24 mouse cellular contexts compared by ENCODE assay signal in genomic region chr15:49560401-49560800, GRCm38 (mm10).
"Had no signal": no experiment of that assay in that cellular context is flagged by ENCODE, and none has a peak within 500 bp of the region (broad histone marks: within the 10 kb centered on the region; RNA-seq: fewer than 3 reads in every experiment).

No protein-coding gene starts in this region.

- H3K9ac ChIP-seq: limb, embryonic 12.5 days; limb, embryonic 15.5 days; liver, embryonic 14.5 days; liver, postnatal 0 days; lung, embryonic 15.5 days; midbrain, embryonic 13.5 days; neural tube, embryonic 12.5 days; neural tube, embryonic 15.5 days; stomach, embryonic 15.5 days had no signal

- H3K4me3 ChIP-seq: limb, embryonic 12.5 days; limb, embryonic 15.5 days; lung, embryonic 15.5 days; midbrain, embryonic 10.5 days; midbrain, embryonic 13.5 days; neural tube, embryonic 12.5 days; neural tube, embryonic 15.5 days; stomach, embryonic 15.5 days had no signal

- ATAC-seq: intestine, embryonic 16.5 days; liver, postnatal 0 days; midbrain, embryonic 13.5 days had no signal

- H3K9me3 ChIP-seq: limb, embryonic 12.5 days; limb, embryonic 15.5 days; lung, embryonic 15.5 days; midbrain, embryonic 10.5 days; midbrain, embryonic 13.5 days; neural tube, embryonic 12.5 days; neural tube, embryonic 15.5 days; stomach, embryonic 15.5 days had no signal

- H3K4me2 ChIP-seq: limb, embryonic 12.5 days; limb, embryonic 15.5 days; liver, embryonic 11.5 days; lung, embryonic 15.5 days; midbrain, embryonic 13.5 days; neural tube, embryonic 12.5 days; neural tube, embryonic 15.5 days; stomach, embryonic 15.5 days had no signal

- H3K27me3 ChIP-seq: limb, embryonic 12.5 days; limb, embryonic 15.5 days; lung, embryonic 15.5 days; midbrain, embryonic 13.5 days; neural tube, embryonic 12.5 days; neural tube, embryonic 15.5 days; stomach, embryonic 15.5 days had no signal

- DNase-seq: kidney, adult 18-20 months; kidney, adult 9 months; kidney, postnatal 14 days; kidney, postnatal 4 days; left cerebral cortex, postnatal 4 days; liver, postnatal 0 days; lung, postnatal 10 days; lung, postnatal 36 days; retina, postnatal 1 day; right cerebral cortex, postnatal 25 days; spleen, adult 18-20 months; thymus, adult 18-20 months; thymus, postnatal 36 days had no signal

- H3K36me3 ChIP-seq: limb, embryonic 12.5 days; limb, embryonic 15.5 days; lung, embryonic 15.5 days; midbrain, embryonic 10.5 days; midbrain, embryonic 13.5 days; neural tube, embryonic 12.5 days; neural tube, embryonic 15.5 days; stomach, embryonic 15.5 days had no signal

- H3K4me1 ChIP-seq: limb, embryonic 12.5 days; limb, embryonic 15.5 days; lung, embryonic 15.5 days; midbrain, embryonic 10.5 days; midbrain, embryonic 13.5 days; neural tube, embryonic 12.5 days; neural tube, embryonic 15.5 days; stomach, embryonic 15.5 days had no signal

- H3K27ac ChIP-seq: limb, embryonic 12.5 days; limb, embryonic 15.5 days; liver, embryonic 14.5 days; lung, embryonic 15.5 days; midbrain, embryonic 10.5 days; midbrain, embryonic 13.5 days; neural tube, embryonic 12.5 days; neural tube, embryonic 15.5 days; stomach, embryonic 15.5 days had no signal
